Mouse (Mus musculus): ENCODE results near the gene Dagla.

Gene Dagla

GRCm38 (mm10) chr19:10203146-10203847 lies 101.4 kb downstream of the Dagla start:
- peak; percentile 30 to 65 for DNase-seq (ENCODE audit: low spot score in 2 of 2)

DNA sequence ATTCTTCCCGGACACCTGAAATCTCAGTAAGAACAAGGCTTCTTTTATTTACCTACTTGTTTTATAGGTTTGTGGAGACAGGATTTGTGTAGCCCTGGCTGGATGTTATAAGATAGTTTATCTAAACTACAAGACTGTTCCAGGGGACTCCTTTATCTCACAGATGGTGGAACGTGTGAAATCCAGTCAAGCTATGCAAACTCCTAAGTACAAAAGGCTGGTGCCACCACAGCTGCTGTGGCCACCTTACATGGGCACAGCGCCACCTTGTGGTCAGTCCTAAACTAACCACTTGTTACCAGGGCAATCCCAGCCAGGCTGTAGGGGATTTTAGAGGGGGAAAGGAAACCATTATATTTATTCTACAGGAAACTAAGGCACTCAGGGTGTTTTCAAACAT lies 106.0 kb downstream of the Dagla start:
- peak; percentile 60 to 68 for DNase-seq (ENCODE audit: low spot score in 2 of 2)

DNA sequence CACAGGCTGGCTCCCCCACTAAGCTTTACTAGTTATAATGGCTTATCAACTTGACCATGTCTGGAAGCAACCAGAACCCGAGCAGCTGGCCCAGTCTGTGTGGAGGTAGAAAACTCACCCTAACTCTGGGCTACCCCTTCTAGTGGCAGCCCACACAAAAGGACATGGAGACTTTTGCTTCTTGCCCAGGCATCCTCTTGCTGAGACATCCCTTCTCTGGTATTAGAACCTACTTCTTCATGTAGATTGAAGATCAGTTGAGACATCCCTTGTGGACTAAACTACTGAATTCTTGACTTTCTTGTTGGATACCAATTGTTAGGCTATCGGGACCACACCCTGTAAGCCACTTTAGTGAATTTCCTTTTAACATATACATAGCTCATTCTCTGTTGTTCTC lies 106.4 kb downstream of the Dagla start:
- DNase-seq (ENCODE audit: low spot score in 2 of 2), result no peak

GRCm38 (mm10) chr19:10197130-10197529 lies 107.5 kb downstream of the Dagla start:
- no peak for DNase-seq (ENCODE audit: low spot score in 2 of 2)

Measured in spleen, postnatal 36 days (tissue).